Mouse (Mus musculus): Measurements from ENCODE around the gene Mrgprd. TPM values are rescaled to one million over a fixed set of nuclear protein-coding genes. Genes with fewer than 3 reads are reported as not detected.

Mrgprd gene
- total RNA-seq, 2 experiments from 2014 or later: not detected

Other genes starting within 250 kb of the Mrgprd start
- not detected for gene 1810010D01Rik, start 106.7 kb upstream of the Mrgprd start, total RNA-seq (2021)
- 1 to 10 TPM; 2.1 to 2.4 TPM for gene Tpcn2, start 30.8 kb upstream of the Mrgprd start, total RNA-seq (2021)
- 1 to 10 TPM; 2.7 to 3.3 TPM for gene Mrgprf, start 14.0 kb upstream of the Mrgprd start, total RNA-seq (2021)